Mouse (Mus musculus) liver, embryonic 13.5 days (tissue): Measurements from ENCODE around the gene Zbtb7a. TPM values are rescaled to one million over a fixed set of nuclear protein-coding genes. Genes with fewer than 3 reads are reported as not detected.
"Not testable (repeated sequence)": the region's sequence is repeated elsewhere in the genome, so short reads cannot be mapped to it uniquely, and the experiment has no call there.

Experiments used
- ATAC-seq: fragments of 200-750 bp; cut with Nextera tagmentation; 2 replicates; pipeline ENCODE4 v1.8.0; 2017; ENCODE audit warnings: low read depth, mild to moderate bottlenecking, moderate number of reproducible peaks, moderate library complexity
- DNase-seq: peaks from one replicate; pipeline ENCODE4 v3.0.0; 2022
- H3K27ac ChIP-seq: fragments of 300-500 bp; sonication (generic); 2 replicates; pipeline ENCODE4 v1.5.1; 2015; ENCODE audit warnings: moderate library complexity, mild to moderate bottlenecking, inconsistent platforms
- H3K27me3 ChIP-seq: fragments of 300-500 bp; sonication (generic); 2 replicates; pipeline ENCODE4 v1.6.1; 2015; ENCODE audit warnings: mild to moderate bottlenecking, inconsistent platforms
- H3K36me3 ChIP-seq: fragments of 300-500 bp; sonication (generic); 2 replicates; pipeline ENCODE4 v1.6.1; 2015; ENCODE audit warnings: mild to moderate bottlenecking, inconsistent platforms
- H3K4me1 ChIP-seq: fragments of 300-500 bp; sonication (generic); replicated peaks from 2 replicates; pipeline ENCODE4 v1.6.1; 2015; ENCODE audit warnings: inconsistent platforms
- H3K4me2 ChIP-seq: fragments of 300-500 bp; sonication (generic); 2 replicates; pipeline ENCODE4 v1.6.1; 2015; ENCODE audit warnings: inconsistent platforms, mild to moderate bottlenecking, moderate library complexity
- H3K4me3 ChIP-seq: fragments of 300-500 bp; sonication (generic); replicated peaks from 2 replicates; pipeline ENCODE4 v1.5.1; 2015; ENCODE audit warnings: mild to moderate bottlenecking, inconsistent platforms
- H3K9ac ChIP-seq: fragments of 300-500 bp; sonication (generic); 2 replicates; pipeline ENCODE4 v1.6.1; 2015; ENCODE audit warnings: mild to moderate bottlenecking, inconsistent platforms
- H3K9me3 ChIP-seq: fragments of 300-500 bp; sonication (generic); replicated peaks from 2 replicates; pipeline ENCODE4 v1.6.1; 2016; ENCODE audit warnings: inconsistent platforms
- WGBS: fragments of 180-500 bp; shearing (Covaris S2); methylation state at CpG from one replicate; pipeline ENCODE4 v1.1.7; 2015; ENCODE audit not compliant: insufficient replicate concordance; 5-methylcytosine and 5-hydroxymethylcytosine counted together
- polyA plus RNA-seq: library from polyadenylated mRNA; unstranded; fragments of >200 nt; fragmentation: Nextera tagmentation; extraction: Ambion mirVana; gene quantifications from 2 replicates; pipeline ENCODE4 v1.2.1, GENCODE M21; 2015

The Zbtb7a gene
- polyA plus RNA-seq, 1 experiment from 2014 or later = 49.6 TPM

- no peak overlapping the region for H3K4me2 ChIP-seq
- WGBS = 52% methylated on average over 12 of the region's 12 CpGs
- peak; percentile 13 for ATAC-seq
These were observed 17.6 kb downstream of the Zbtb7a start for GRCm38 (mm10) chr10:81152609-81153008.

GRCm38 (mm10) chr10:81154313-81154712, 19.3 kb downstream of the Zbtb7a start:
- Histone ChIP-seq H3K4me3 (no peak overlapping the region), H3K27me3 (no peaks in the 10 kb centered on the region), H3K27ac (no peak overlapping the region), H3K4me2 (no peak overlapping the region), H3K9me3 (no peaks in the 10 kb centered on the region), H3K4me1 (peaks cover 29% of the 10 kb centered on the region), H3K36me3 (peaks cover 89% of the 10 kb centered on the region), H3K9ac (no peak overlapping the region)
- WGBS = 88% methylated on average over 12 of the region's 12 CpGs
- DNase-seq (no peak), ATAC-seq (no peak)

More at GRCm38 (mm10) chr10:81152609-81153008, 17.6 kb downstream of the Zbtb7a start:
- peak overlapping the region; percentile 59 for H3K27ac ChIP-seq
- no peak overlapping the region for H3K9ac ChIP-seq
- H3K4me1 ChIP-seq = peaks cover 25% of the 10 kb centered on the region
- H3K9me3 ChIP-seq = no peaks in the 10 kb centered on the region
- H3K4me3 ChIP-seq = no peak overlapping the region
- DNase-seq = no peak
- H3K27me3 ChIP-seq = no peaks in the 10 kb centered on the region
- H3K36me3 ChIP-seq = peaks cover 96% of the 10 kb centered on the region

GRCm38 (mm10) chr10:81154736-81155135, 19.7 kb downstream of the Zbtb7a start:
- no peak for ATAC-seq
- Histone ChIP-seq H3K4me2 (no peak overlapping the region), H3K9me3 (no peaks in the 10 kb centered on the region), H3K4me1 (peaks cover 28% of the 10 kb centered on the region), H3K9ac (no peak overlapping the region), H3K27me3 (no peaks in the 10 kb centered on the region), H3K27ac (no peak overlapping the region; the same call in 1 of the 2 replicates), H3K4me3 (no peak overlapping the region), H3K36me3 (peaks cover 86% of the 10 kb centered on the region)
- 86% methylated on average over 6 of the region's 6 CpGs for WGBS
- DNase-seq = no peak

DNA sequence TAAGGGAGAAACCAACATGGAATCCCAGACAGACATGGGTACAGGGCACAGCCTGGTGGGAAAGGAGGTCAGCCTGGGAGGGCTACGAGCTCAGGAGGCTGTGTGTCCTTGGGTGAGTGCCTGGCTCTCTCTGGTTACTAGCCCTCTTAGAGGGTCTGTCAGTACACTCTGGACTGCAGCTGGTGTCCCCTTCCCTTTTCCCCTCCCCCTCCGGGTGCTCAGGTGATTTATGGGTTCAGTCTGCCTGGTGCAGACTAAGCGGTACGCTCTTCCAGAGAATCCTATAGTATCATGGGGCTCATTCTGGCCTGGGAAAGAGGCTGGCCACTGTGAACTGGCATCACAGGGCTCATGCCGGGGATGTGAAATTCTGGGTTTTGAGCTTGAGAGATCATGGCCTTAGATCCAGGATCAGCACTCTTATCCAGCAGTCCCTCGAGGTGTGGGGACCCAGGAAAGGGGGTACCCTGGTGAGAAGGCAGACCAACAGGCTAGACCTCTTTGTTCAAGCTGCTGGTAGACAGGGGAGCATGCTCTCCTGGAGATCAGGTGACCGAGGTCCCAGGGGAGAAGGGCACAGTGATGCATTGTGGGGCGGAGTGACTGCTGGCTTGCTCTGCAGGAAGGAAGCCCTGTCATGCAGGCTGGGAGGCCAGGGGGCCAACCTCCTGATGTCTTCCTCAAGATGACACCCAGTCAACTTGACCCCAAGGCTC, 26.7 kb downstream of the Zbtb7a start:
- Histone ChIP-seq H3K4me3 (no peak overlapping the region), H3K4me1 (peaks cover 70% of the 10 kb centered on the region), H3K27me3 (no peaks in the 10 kb centered on the region), H3K9ac (no peak overlapping the region), H3K36me3 (peaks cover 76% of the 10 kb centered on the region), H3K4me2 (no peak overlapping the region), H3K27ac (peak overlapping the region; percentile 39; the same call in 1 of the 2 replicates), H3K9me3 (no peaks in the 10 kb centered on the region)
- DNase-seq = no peak
- ATAC-seq = 0 out of 2 replicates have a peak, but pooled peaks have one; percentile 11
- 69% methylated on average over 8 of the region's 8 CpGs for WGBS

- H3K4me2 ChIP-seq = no peak overlapping the region
- no peak overlapping the region for H3K9ac ChIP-seq
- H3K27ac ChIP-seq = 0 out of 2 replicates have a peak overlapping the region, but pooled peaks have one; percentile 39
- H3K27me3 ChIP-seq = no peaks in the 10 kb centered on the region
- H3K9me3 ChIP-seq = no peaks in the 10 kb centered on the region
- 0 out of 2 replicates have a peak, but pooled peaks have one; percentile 19 for ATAC-seq
- peaks cover 75% of the 10 kb centered on the region for H3K4me1 ChIP-seq
- no peak overlapping the region for H3K4me3 ChIP-seq
- H3K36me3 ChIP-seq = peaks cover 71% of the 10 kb centered on the region
- 18% methylated on average over 2 of the region's 2 CpGs for WGBS
- no peak for DNase-seq
These were observed 27.3 kb downstream of the Zbtb7a start for GRCm38 (mm10) chr10:81162318-81162652.

- Histone ChIP-seq H3K27me3 (no peaks in the 10 kb centered on the region), H3K9me3 (no peaks in the 10 kb centered on the region), H3K4me3 (no peak overlapping the region), H3K27ac (no peak overlapping the region), H3K36me3 (peaks cover 52% of the 10 kb centered on the region), H3K9ac (peak overlapping the region; percentile 31; the same call in 1 of the 2 replicates), H3K4me2 (no peak overlapping the region), H3K4me1 (peaks cover 79% of the 10 kb centered on the region)
- DNase-seq (no peak), ATAC-seq (no peak)
- 85% methylated on average over 8 of the region's 8 CpGs for WGBS
These were observed 30.1 kb downstream of the Zbtb7a start for GRCm38 (mm10) chr10:81165118-81165517.

DNA sequence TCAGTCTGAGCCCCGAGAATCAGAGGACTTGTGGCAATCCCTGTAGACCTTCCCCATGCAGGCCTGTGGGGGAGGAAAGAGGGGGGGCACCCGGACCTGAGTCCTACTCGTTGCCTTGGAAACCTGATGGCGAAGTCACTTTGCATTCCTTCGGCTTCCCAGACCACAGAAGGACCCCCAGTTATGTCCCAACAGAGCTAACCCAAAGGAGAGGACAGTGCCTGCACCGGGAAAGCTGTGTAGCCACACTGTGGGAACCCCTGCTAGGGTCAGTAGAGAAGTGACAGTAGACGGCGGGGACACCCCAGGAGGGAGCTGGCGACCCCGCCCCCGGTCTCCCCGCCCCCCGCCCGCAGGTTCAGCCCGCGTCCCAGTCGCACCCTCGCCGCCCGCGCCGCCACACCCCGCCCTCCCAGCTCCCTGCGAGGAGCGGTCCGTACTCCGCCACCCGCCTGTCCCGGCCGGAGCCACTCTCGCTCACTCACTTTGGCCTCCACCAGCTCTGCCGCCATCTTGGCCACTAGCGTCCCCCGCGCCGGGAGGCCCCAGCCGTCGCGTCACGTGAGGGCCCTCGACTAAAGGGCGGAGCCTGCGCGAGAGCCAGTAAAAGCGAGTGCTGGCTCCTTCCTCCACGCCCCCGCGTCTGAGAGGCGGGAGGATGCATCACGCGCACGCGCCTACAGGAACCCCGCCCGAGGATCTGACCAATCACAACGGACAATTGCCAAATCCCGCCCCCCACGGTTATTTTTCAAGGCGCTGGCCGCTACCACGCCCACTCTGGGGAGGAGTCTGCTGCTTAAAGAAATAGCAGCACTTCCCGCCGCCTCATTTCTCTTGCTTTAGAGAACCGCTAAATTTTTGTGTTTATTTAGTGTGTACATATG, 32.4 kb downstream of the Zbtb7a start, which contains the start of gene Pias4:
Gene Pias4 (minus strand): TSS at position 724 of the 887 bp plus-strand sequence.
- H3K4me3 ChIP-seq = peak within 1 kb of the TSS; percentile 99
- DNase-seq (peak; percentile 100), ATAC-seq (peak; percentile 83)
- peak within 1 kb of the TSS; percentile 96 for H3K9ac ChIP-seq
- peaks cover 57% of the 10 kb centered on the region for H3K4me1 ChIP-seq
- peak within 1 kb of the TSS; percentile 89 for H3K4me2 ChIP-seq
- peak within 1 kb of the TSS; percentile 95 for H3K27ac ChIP-seq
- no peaks in the 10 kb centered on the region for H3K9me3 ChIP-seq
- under 1% methylated on average over 64 of the region's 64 CpGs for WGBS
- H3K36me3 ChIP-seq = peaks cover 29% of the 10 kb centered on the region
- H3K27me3 ChIP-seq = no peaks in the 10 kb centered on the region

DNA sequence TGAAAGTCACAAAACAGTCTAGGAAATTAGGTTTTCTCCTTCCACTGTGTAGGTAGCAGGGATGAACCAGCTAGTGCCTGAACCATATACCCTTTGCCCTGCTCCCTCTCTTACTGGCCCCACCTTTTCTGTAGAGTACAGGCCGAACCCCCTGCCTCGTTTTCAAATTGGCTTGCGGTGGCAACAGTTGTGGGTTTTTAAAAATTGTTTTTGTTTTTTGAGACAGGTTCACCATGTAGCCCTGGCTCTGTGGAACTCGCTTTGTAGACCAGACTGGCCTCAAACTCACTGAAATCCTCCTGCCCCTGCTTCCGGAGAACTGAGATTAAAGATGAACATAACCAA, 33.0 kb downstream of the Zbtb7a start:
- peak overlapping the region; percentile 95 for H3K27ac ChIP-seq
- ATAC-seq = peak; percentile 52
- H3K9ac ChIP-seq = peak overlapping the region; percentile 71
- DNase-seq = no peak
- peak overlapping the region; percentile 99 for H3K4me3 ChIP-seq
- H3K9me3 ChIP-seq = no peaks in the 10 kb centered on the region
- H3K36me3 ChIP-seq = peaks cover 22% of the 10 kb centered on the region
- H3K4me1 ChIP-seq = peaks cover 57% of the 10 kb centered on the region
- H3K4me2 ChIP-seq = peak overlapping the region; percentile 89
- 4% methylated on average over 5 of the region's 5 CpGs for whole genome bisulfite sequencing
- H3K27me3 ChIP-seq = no peaks in the 10 kb centered on the region

DNA sequence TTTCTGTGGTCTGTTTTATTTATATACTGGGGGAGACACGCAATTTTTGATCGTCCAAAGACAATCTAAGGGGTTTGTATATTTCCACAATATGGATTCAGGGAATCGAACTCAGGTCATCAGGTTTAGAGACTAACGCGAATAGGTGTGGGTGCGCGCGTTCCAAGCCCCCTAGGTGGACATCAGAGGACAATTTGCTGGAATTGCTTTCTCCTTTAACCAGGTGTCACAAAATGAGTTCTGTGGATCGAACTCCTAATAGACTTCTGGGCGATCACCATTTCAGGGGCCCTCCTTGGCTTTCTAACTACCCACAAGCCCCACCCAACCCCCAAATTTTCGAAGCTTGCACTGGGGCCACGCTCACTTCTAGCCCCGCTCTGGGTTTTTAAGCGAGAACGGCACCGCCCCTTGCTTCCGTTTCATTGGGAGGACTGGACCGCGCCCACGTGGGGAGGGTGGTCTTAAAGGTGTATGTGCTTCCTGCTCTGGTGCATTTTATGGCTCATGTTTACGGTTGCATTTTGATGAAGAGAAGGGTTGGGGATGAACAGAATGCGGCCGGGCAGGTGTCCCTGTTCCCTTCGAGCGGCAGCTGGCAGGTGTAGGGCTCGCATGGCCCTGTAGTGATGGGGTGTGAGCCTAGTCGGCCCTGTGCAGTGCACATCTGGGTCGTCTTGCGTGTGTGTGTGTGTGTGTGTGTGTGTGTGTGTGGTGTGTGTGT, 33.7 kb downstream of the Zbtb7a start:
- WGBS = under 1% methylated on average over 29 of the region's 29 CpGs
- H3K4me2 ChIP-seq = peak overlapping the region; percentile 89
- ATAC-seq (peak; percentile 65), DNase-seq (peak; percentile 85)
- H3K9ac ChIP-seq = peak overlapping the region; percentile 71
- H3K9me3 ChIP-seq = no peaks in the 10 kb centered on the region
- peaks cover 60% of the 10 kb centered on the region for H3K4me1 ChIP-seq
- H3K4me3 ChIP-seq = peak overlapping the region; percentile 99
- H3K36me3 ChIP-seq = peaks cover 16% of the 10 kb centered on the region
- H3K27me3 ChIP-seq = no peaks in the 10 kb centered on the region
- peak overlapping the region; percentile 95 for H3K27ac ChIP-seq

DNA sequence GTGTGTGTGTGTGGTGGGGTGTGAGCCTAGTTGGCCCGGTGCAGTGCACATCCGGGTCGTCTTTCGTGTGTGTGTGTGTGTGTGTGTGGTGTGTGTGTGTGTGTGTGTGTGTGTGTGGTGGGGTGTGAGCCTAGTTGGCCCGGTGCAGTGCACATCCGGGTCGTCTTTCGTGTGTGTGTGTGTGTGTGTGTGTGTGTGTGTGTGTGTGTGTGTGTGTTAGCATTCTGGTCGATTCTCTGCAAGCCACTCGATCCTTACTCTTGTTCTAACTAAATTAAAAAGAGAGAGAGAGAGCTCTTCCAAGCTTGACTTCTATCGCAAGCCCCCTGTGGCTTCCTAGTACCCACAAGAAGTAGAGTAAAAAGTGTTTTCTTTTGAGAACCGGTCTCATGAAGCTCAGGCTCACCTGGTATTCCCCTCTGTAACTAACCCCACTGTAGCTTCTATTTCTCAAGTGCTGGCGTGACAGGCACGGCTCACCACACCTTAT, 34.4 kb downstream of the Zbtb7a start:
- peak overlapping the region; percentile 72 for H3K27ac ChIP-seq
- peaks cover 60% of the 10 kb centered on the region for H3K4me1 ChIP-seq
- not testable (repeated sequence) for H3K36me3 ChIP-seq, H3K27me3 ChIP-seq, DNase-seq, ATAC-seq, H3K9me3 ChIP-seq
- WGBS = 34% methylated on average over 6 of the region's 14 CpGs
- peak overlapping the region; percentile 99 for H3K4me3 ChIP-seq
- peak overlapping the region; percentile 89 for H3K4me2 ChIP-seq
- H3K9ac ChIP-seq = peak overlapping the region; percentile 50; the same call in 1 of the 2 replicates
